Mouse (Mus musculus): ENCODE measurements around the gene Pacsin3. TPM values are rescaled to one million over a fixed set of nuclear protein-coding genes. Genes with fewer than 3 reads are reported as not detected.
A peak's percentile ranks its signal among the peaks of the same experiment; 100 is the strongest.

The Pacsin3 gene
- polyA plus RNA-seq, 1 experiment from 2014 or later = 40.5 TPM

DNA sequence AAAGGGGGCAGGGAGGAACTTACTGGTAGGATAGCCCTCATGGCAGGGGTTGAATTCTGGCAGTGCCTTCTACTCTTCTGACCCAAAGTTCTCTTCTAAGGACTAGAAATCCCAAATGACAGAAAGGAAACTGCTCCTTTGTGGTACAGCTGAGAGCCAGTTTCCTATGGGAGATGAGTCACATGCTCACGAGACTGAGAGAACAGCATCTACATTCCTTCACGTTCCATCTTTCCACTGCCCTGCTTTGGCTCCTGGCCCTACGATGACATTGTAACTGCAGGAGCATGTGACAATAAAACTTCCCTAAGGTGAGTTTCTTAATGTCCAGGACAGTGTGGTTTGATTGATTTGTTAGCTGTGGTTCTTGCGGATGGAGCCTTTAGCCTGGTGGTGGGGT is 7.4 kb upstream of the Pacsin3 start:
- Histone ChIP-seq H3K4me1 (peaks cover 3% of the 10 kb centered on the region; the same call in 1 of the 2 replicates), H3K27me3 (ENCODE audit: low read depth, poor library complexity, severe bottlenecking) (peaks cover 13% of the 10 kb centered on the region)
- WGBS = 90% methylated on average over 4 of the region's 4 CpGs

DNA sequence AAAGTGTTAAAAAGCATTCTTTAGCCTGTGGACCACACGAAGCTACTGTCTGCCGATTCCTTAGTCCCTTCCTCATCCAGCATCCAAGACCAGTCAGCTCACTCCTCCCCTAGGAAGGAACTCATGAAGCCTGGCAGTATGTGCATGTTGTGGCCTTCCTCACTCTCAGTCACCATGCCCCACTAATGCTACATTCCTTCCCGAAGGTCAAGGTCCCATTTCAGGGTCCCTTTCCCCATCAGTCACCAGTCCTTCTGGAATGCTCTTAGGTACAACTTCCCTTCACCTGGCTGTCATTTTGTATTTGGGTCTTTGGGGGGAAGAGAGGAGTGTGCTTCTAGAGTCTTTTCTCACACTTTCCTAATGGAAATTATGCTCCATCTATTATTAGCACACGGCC is 3.8 kb upstream of the Pacsin3 start:
- Histone ChIP-seq H3K4me1 (peaks cover 22% of the 10 kb centered on the region), H3K27me3 (ENCODE audit: low read depth, poor library complexity, severe bottlenecking) (peaks cover 42% of the 10 kb centered on the region), H3K36me3 (no peaks in the 10 kb centered on the region), H3K4me3 (no peak overlapping the region), H3K9me3 (replicated peaks) (no peaks in the 10 kb centered on the region), H3K27ac (replicated peaks) (no peak overlapping the region)
- 83% methylated on average over 4 of the region's 4 CpGs for WGBS
- DNase-seq (ENCODE audit: low spot score) = no peak

More for the DNA sequence above, 7.4 kb upstream of the Pacsin3 start:
- Histone ChIP-seq H3K27ac (replicated peaks) (no peak overlapping the region), H3K36me3 (no peaks in the 10 kb centered on the region), H3K9me3 (replicated peaks) (no peaks in the 10 kb centered on the region), H3K4me3 (no peak overlapping the region)
- DNase-seq (ENCODE audit: low spot score) = no peak

DNA sequence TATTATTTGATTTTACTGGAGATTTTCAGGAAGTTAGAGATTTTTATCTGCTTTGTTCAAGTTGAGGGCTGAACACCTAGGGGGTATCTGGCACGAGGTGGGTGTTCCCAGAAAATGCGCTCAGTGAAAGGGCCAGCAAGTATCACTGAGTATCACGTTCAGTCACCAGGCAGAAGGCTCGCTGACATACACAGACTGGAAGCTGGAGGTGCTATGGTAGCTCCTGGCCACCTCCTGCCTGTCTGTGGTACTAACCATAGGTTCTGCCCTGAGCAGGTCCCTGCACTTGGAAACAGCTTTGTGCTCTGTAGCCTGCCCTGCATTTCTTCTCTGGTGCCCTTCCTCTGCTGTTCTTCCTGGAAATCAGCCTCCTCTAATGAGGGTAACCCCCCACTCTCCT is 3.2 kb upstream of the Pacsin3 start:
- 73% methylated on average over 4 of the region's 4 CpGs for WGBS
- DNase-seq (ENCODE audit: low spot score) = no peak
- H3K36me3 ChIP-seq = no peaks in the 10 kb centered on the region

DNA sequence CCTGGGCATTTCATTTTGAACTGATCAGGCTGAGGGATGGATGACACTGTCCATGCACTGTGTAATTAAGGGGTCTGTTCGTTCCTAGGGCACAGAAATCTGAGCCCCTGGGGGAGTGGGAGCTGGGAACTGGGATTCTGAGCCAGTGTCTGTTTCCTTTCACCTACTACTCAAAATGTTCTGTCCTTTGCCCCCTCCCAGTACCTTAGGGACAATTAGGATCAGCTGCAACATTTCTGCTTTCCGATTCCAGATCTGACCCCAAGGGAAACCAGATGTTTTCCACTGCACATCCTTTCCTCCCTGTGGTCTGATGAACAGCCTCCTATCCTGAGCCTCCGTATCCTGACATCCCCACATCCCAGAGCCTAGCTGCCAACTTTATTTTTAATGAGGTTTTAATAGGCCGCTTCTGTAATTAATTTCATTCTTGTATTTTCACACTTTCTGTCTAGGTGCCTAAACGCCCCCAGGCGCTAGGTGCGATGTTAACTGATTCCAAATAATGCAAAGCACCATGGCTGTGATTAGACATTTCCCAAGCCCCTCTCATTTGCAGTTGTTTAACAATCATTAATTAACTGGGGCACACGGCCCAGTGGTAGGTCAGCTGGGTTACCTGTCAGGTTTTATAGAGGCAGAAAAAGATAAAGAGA is 901 bp upstream of the Pacsin3 start:
- Histone ChIP-seq H3K27ac (replicated peaks) (no peak overlapping the region), H3K36me3 (no peaks in the 10 kb centered on the region), H3K4me3 (peak overlapping the region; percentile 79; the same call in 1 of the 2 replicates), H3K4me1 (peaks cover 43% of the 10 kb centered on the region), H3K9me3 (replicated peaks) (no peaks in the 10 kb centered on the region), H3K27me3 (ENCODE audit: low read depth, poor library complexity, severe bottlenecking) (peaks cover 51% of the 10 kb centered on the region)
- DNase-seq (ENCODE audit: low spot score) = no peak
- 35% methylated on average over 8 of the region's 8 CpGs for WGBS

More for the DNA sequence above, 3.2 kb upstream of the Pacsin3 start:
- H3K27ac ChIP-seq (replicated peaks) = no peak overlapping the region
- H3K4me1 ChIP-seq = peaks cover 27% of the 10 kb centered on the region
- no peaks in the 10 kb centered on the region for H3K9me3 ChIP-seq (replicated peaks)
- H3K4me3 ChIP-seq = no peak overlapping the region
- H3K27me3 ChIP-seq (ENCODE audit: low read depth, poor library complexity, severe bottlenecking) = peaks cover 42% of the 10 kb centered on the region

DNA sequence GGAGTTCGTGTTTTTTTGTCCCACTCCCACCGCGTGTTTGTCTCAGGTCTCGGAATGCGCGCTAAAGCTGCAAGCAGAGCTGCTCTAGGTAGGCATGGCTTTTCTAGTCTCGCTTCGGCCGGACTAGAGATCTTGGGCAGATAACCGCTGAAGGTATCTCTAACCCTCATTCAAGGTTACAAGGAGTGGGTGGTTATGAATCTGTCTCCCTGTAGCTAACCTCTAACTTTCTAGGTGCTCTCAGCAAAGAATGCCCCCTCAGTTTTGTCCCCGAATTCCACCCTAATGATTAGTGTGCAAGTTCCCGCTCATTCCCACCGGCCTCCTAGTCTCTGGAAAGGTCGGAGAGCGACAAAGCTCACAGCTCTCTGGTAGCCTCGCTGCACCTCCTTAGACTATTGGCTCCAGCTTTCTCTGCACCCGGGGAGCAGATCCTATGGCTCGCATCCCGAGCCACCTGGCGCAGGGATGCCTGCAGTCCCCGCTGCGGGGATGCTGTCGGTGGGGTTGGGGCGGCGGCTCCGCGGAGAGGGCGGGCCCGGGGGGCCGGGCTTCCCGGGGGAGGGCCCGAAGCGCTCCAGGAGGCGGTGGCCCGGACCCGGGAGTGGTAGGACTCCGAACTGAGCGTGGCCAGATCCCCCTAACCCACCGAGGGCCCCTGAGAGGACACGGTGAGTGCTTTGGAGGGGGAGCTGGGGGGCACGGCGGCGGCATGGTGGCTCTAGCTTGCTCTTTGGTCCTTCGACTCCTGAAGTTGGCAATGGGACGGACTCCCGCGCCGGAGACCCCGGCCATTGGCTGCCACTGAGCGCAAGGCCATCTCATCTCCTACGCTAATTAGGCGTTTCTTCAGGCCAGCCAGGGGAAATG is 737 bp downstream of the Pacsin3 start:
- DNase-seq (ENCODE audit: low spot score) = peak; percentile 80
- Histone ChIP-seq H3K27me3 (ENCODE audit: low read depth, poor library complexity, severe bottlenecking) (peaks cover 51% of the 10 kb centered on the region), H3K27ac (replicated peaks) (peak overlapping the region; percentile 91), H3K4me3 (peak overlapping the region; percentile 79), H3K4me1 (peaks cover 43% of the 10 kb centered on the region), H3K36me3 (peaks cover 14% of the 10 kb centered on the region), H3K9me3 (replicated peaks) (no peaks in the 10 kb centered on the region)
- WGBS = under 1% methylated on average over 52 of the region's 52 CpGs

DNA sequence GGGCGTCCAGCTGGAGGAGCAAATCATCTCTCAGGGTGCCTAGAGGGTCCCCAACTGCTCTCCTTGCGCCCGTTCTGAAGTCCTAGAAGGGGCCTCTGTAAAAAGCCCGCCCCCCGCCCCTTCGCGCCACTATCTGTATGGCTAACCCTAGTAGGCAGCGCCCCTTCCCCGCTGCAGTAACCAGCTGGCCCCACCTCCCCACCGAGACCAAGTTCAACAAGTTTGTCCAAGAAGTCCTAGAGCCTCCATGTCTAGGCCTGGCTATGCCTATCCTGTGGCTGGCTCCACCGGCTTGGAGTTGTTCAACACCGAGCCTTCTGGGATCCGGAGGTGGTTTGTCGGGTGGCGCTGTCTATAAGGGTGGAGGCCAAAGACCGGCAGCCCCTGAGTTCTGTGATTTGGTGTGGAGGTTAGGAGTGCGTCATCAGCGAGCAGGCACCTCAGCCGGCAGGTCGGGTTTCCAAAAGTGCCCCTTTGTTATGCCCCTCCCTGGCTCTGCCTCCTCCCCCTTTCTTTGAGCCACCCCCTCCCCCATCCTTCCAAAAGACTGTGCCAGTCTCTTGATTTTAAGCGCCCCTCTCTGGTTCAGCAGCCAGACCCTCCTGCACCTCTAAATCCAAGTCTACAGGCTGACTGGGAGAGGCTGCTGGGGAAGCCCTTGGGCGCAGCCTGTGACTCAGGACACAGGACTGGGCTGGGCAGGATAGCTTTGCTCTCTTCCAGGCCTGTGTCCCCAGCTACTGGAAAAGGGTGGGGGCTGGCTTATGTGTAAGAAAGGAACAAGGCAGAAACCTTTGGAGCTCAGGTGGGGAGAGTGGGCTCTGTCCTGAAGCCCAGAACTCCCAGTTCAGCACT is 1.6 kb downstream of the Pacsin3 start:
- Histone ChIP-seq H3K4me3 (peak overlapping the region; percentile 79), H3K36me3 (peaks cover 22% of the 10 kb centered on the region), H3K9me3 (replicated peaks) (no peaks in the 10 kb centered on the region), H3K27ac (replicated peaks) (peak overlapping the region; percentile 91), H3K27me3 (ENCODE audit: low read depth, poor library complexity, severe bottlenecking) (peaks cover 47% of the 10 kb centered on the region), H3K4me1 (peaks cover 43% of the 10 kb centered on the region)
- 2% methylated on average over 22 of the region's 22 CpGs for WGBS
- peak; percentile 74 for DNase-seq (ENCODE audit: low spot score)

DNA sequence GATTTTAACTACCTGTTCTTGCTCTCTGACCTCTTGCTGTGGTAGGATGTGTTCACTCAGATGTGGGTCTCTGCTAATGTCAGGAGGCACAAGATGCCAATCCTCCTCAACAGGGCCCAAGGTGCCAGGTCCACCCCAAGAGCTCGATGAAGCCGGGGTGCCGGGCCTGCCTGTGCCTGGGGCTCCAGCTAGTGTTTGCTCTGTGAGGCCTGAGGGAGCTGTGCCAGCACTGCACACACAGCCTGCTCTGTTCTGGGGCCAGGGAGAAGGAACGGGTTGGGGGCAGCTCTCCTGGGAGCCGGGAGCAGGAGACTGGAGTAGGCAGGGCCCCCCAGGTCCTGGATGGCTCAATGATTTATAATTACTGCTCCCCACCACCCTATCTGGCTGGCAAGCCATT is 2.3 kb downstream of the Pacsin3 start:
- Histone ChIP-seq H3K36me3 (peaks cover 29% of the 10 kb centered on the region), H3K9me3 (replicated peaks) (no peaks in the 10 kb centered on the region), H3K4me3 (peak overlapping the region; percentile 79), H3K27me3 (ENCODE audit: low read depth, poor library complexity, severe bottlenecking) (peaks cover 41% of the 10 kb centered on the region), H3K4me1 (peaks cover 43% of the 10 kb centered on the region), H3K27ac (replicated peaks) (peak overlapping the region; percentile 91)
- no peak for DNase-seq (ENCODE audit: low spot score)
- WGBS = 77% methylated on average over 5 of the region's 5 CpGs

DNA sequence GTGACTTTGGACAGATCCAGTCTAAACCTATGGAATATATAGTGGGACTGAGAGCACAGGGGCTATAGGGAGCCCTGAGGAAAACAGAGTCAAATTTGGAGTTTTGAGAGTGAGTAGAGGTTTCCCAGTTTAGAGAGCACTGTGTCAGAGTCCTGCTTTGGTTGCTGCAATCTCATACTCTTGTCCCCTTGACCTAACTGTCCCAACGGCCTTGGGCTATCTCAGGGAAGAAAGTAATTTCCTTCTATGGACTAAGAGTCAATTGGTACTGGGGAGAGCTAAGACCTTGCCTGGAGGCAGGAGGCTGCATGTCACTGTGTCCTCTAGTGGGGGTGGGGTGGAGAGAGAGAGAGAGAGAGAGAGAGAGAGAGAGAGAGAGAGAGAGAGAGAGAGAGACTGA is 3.1 kb downstream of the Pacsin3 start:
- no peak overlapping the region for H3K27ac ChIP-seq (replicated peaks)
- H3K9me3 ChIP-seq (replicated peaks) = no peaks in the 10 kb centered on the region
- peaks cover 36% of the 10 kb centered on the region for H3K36me3 ChIP-seq
- WGBS = 77% methylated on average over 1 of the region's 1 CpGs
- H3K4me3 ChIP-seq = no peak overlapping the region
- peaks cover 33% of the 10 kb centered on the region for H3K27me3 ChIP-seq (ENCODE audit: low read depth, poor library complexity, severe bottlenecking)
- peaks cover 45% of the 10 kb centered on the region for H3K4me1 ChIP-seq
- no peak for DNase-seq (ENCODE audit: low spot score)

DNA sequence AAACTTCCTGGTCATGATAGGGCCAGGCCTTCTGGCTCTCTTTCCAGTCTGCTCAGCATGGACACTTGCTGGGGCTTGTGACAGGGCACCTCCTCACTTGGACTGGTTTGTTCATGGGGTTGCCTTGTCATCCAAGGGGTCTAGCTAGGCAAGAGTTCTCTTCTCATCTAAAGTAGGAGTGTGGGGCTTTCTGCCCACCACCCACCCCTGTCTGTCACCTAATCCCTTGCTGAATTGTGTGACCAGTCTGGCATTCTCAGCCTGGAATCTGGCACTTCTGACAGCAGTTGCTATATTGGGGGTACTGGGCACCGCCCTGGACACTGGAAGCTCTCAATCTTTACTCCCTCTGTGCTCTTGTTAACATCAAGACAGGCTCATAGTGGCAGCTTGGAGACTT is 3.7 kb downstream of the Pacsin3 start:
- peaks cover 51% of the 10 kb centered on the region for H3K4me1 ChIP-seq
- H3K27ac ChIP-seq (replicated peaks) = no peak overlapping the region
- no peak overlapping the region for H3K4me3 ChIP-seq
- no peak for DNase-seq (ENCODE audit: low spot score)
- WGBS = 97% methylated on average over 1 of the region's 1 CpGs
- peaks cover 36% of the 10 kb centered on the region for H3K36me3 ChIP-seq
- peaks cover 26% of the 10 kb centered on the region for H3K27me3 ChIP-seq (ENCODE audit: low read depth, poor library complexity, severe bottlenecking)
- no peaks in the 10 kb centered on the region for H3K9me3 ChIP-seq (replicated peaks)

DNA sequence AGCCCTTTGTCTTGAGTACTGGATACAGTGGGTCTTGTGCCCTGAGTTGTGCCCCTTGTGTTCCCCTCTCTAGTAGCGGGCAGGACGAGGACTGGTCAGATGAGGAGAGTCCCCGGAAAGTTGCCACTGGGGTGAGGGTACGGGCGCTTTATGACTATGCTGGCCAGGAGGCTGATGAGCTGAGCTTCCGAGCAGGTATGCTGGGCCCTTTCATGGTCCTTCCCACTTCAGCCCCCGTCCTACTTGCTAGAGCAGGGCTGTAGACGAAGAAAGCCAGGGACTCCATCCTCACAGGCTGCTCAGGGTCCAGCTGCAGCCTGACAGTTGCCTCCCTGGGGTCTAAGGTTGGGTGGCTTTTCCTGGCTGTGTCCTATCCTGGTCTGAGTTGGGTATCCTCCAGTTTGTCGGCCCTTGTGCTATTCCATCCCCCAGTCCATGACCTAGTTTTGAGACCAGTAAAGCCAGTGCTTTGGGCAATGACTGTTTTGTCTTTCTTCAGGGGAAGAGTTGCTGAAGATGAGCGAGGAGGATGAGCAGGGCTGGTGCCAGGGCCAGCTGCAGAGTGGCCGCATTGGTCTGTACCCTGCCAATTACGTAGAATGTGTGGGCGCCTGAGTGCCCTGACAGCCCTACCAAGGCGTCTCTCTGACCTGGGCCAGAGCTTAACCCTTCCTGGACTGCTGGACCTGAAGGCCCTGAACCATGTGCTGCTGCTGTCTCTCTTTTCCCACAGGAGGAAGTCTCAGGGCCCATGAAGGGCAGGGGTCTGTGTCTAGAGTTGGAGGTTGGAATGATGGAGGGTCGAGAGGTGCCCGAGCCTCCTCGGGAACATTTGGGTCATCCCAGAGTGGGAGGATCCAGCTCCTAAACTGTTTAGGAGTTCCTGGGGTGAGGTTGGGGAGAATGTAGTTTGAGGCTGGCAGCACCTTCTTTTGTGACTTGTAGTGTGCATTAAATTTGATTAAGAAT is 8.2 kb downstream of the Pacsin3 start:
- H3K27me3 ChIP-seq (ENCODE audit: low read depth, poor library complexity, severe bottlenecking) = no peaks in the 10 kb centered on the region
- H3K9me3 ChIP-seq (replicated peaks) = no peaks in the 10 kb centered on the region
- 91% methylated on average over 17 of the region's 17 CpGs for WGBS
- H3K27ac ChIP-seq (replicated peaks) = peak overlapping the region; percentile 96
- DNase-seq (ENCODE audit: low spot score) = no peak
- H3K4me1 ChIP-seq = peaks cover 25% of the 10 kb centered on the region
- H3K4me3 ChIP-seq = peak overlapping the region; percentile 84
- H3K36me3 ChIP-seq = peaks cover 65% of the 10 kb centered on the region

DNA sequence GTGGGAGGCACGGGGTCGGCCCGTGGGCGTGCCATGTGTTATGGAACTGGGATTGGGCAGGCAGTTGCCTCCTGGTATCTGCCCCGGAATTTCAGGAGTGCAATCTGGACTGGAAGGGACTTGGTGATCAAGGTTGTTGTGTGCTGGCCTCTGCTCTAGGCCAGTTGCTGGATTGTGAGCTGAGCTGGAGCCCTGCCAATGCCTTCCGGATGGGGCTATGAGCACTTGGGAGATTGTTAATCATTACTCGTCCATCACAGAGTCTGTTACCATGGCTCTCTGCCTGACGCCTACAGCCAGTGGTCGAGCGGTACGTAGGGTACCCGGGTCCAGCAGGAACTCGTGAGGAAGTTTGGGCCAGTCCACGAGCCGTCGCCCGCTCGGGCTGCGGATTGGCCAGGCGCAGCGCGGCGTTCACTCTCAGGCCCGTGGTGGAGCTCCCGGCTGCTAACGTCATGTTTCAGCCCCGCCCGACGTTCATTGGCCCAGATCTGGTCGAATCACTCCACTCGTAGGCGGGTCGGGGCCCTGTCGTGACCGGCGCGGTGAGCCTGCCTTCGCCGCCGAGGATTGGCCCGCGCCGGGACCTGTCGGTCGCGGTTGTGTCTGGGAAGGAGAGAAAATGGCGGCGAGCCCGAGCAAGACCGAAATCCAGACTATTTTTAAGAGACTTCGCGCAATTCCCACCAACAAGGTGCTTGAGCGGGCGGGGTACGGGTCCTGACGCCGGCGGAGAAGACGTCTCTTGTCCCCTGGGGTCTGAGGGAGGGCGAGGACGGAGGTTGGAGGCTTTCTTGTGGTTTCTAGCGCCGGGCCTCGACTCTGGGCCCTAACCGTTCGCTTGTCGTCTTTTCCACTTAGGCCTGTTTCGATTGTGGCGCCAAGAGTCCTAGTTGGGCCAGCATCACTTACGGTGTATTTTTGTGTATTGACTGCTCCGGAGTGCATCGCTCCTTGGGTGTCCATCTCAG is 9.2 kb downstream of the Pacsin3 start, which contains the start of gene Arfgap2:
Arfgap2 (plus strand) TSS at position 264 of the 971 bp plus-strand sequence.
- Histone ChIP-seq H3K27me3 (ENCODE audit: low read depth, poor library complexity, severe bottlenecking) (no peaks in the 10 kb centered on the region), H3K27ac (replicated peaks) (peak within 1 kb of the TSS; percentile 96), H3K4me3 (peak within 1 kb of the TSS; percentile 84), H3K36me3 (peaks cover 76% of the 10 kb centered on the region), H3K9me3 (replicated peaks) (no peaks in the 10 kb centered on the region), H3K4me1 (peaks cover 22% of the 10 kb centered on the region)
- peak; percentile 99 for DNase-seq (ENCODE audit: low spot score)
- 2% methylated on average over 72 of the region's 72 CpGs for WGBS

Measured in midbrain, embryonic 10.5 days (tissue).